Mouse (Mus musculus) heart, postnatal 10 days (tissue): ENCODE results near the gene Cept1. TPM values are rescaled to one million over a fixed set of nuclear protein-coding genes. Genes with fewer than 3 reads are reported as not detected.
"Not testable (repeated sequence)": the region's sequence is repeated elsewhere in the genome, so short reads cannot be mapped to it uniquely, and the experiment has no call there.

Experiments
- DNase-seq, 2 experiments: peaks; one replicate each; pipeline ENCODE4 v3.0.0; 2021
- intact Hi-C: fragments of 180-260 bp; cut with DNase I; formaldehyde crosslinking; loops from one replicate; pipeline ENCODE4 v1.15.1; 2025
- total RNA-seq, 2 experiments: library from RNA; stranded (reverse); gene quantifications; 2 replicates each; pipeline ENCODE4 v1.2.3; 2021

Cept1 gene
- 10 to 100 TPM; 20.4 to 21.9 TPM for total RNA-seq

GRCm38 (mm10) chr3:106547171-106547923 lies at the start of gene Cept1, which contains the start of gene Dram2:
Cept1 (minus strand) TSS chr3:106547802.
Dram2 (plus strand) TSS chr3:106547798.
- intact Hi-C loops, result loop anchor here (5.0 kb wide), 1 partner anchor 175 kb away; no protein-coding TSS in a partner anchor

GRCm38 (mm10) chr3:106593631-106594030 lies 46.0 kb upstream of the Cept1 start:
- DNase-seq, intact Hi-C loops: not testable (repeated sequence)

More at GRCm38 (mm10) chr3:106547171-106547923, at the start of gene Cept1, which contains the start of gene Dram2:
- DNase-seq, result peak; percentile 95 to 96

- intact Hi-C loops, result no loop called here
- no peak for DNase-seq
Observed at GRCm38 (mm10) chr3:106579296-106579695, 31.7 kb upstream of the Cept1 start.

- intact Hi-C loops, result no loop called here
- no peak for DNase-seq
Observed at GRCm38 (mm10) chr3:106573191-106573590, 25.6 kb upstream of the Cept1 start.

- intact Hi-C loops, result no loop called here
Observed at GRCm38 (mm10) chr3:106565876-106566275, 18.3 kb upstream of the Cept1 start.

GRCm38 (mm10) chr3:106558271-106558670 lies 10.7 kb upstream of the Cept1 start:
- intact Hi-C loops, result no loop called here
- no peak for DNase-seq

More at GRCm38 (mm10) chr3:106565876-106566275, 18.3 kb upstream of the Cept1 start:
- no peak for DNase-seq

GRCm38 (mm10) chr3:106555743-106556250 lies 8.2 kb upstream of the Cept1 start:
- intact Hi-C loops, result no loop called here
- no peak for DNase-seq

GRCm38 (mm10) chr3:106553411-106553810 lies 5.8 kb upstream of the Cept1 start:
- DNase-seq, result no peak
- intact Hi-C loops, result no loop called here

- intact Hi-C loops, result loop anchor here (5.0 kb wide), 1 partner anchor 173 kb away; no protein-coding TSS in a partner anchor
- no peak for DNase-seq
Observed at GRCm38 (mm10) chr3:106548971-106549370, 1.4 kb upstream of the Cept1 start.

- peak; percentile 58 to 66 for DNase-seq
- intact Hi-C loops, result loop anchor here (5.0 kb wide), 1 partner anchor 174 kb away; no protein-coding TSS in a partner anchor
Observed at GRCm38 (mm10) chr3:106547924-106548539, 430 bp upstream of the Cept1 start.

GRCm38 (mm10) chr3:106544721-106545316 lies 2.8 kb downstream of the Cept1 start:
- DNase-seq, result no peak
- intact Hi-C loops, result loop anchor here (5.0 kb wide), 1 partner anchor 177 kb away; no protein-coding TSS in a partner anchor

GRCm38 (mm10) chr3:106533277-106533676 lies 14.3 kb downstream of the Cept1 start:
- DNase-seq, result no peak
- intact Hi-C loops, result no loop called here

- intact Hi-C loops, result no loop called here
- no peak for DNase-seq
Observed at GRCm38 (mm10) chr3:106528032-106528431, 19.6 kb downstream of the Cept1 start.

- no peak for DNase-seq
- intact Hi-C loops, result no loop called here
Observed at GRCm38 (mm10) chr3:106526411-106526810, 21.2 kb downstream of the Cept1 start.

- intact Hi-C loops, result no loop called here
- no peak for DNase-seq
Observed at GRCm38 (mm10) chr3:106522730-106523129, 24.9 kb downstream of the Cept1 start.

- DNase-seq, result no peak
- intact Hi-C loops, result no loop called here
Observed at GRCm38 (mm10) chr3:106515016-106515415, 32.6 kb downstream of the Cept1 start.

GRCm38 (mm10) chr3:106510669-106511068 lies 36.9 kb downstream of the Cept1 start:
- intact Hi-C loops, result no loop called here
- DNase-seq, result no peak

GRCm38 (mm10) chr3:106502892-106503291 lies 44.7 kb downstream of the Cept1 start:
- intact Hi-C loops, result no loop called here
- DNase-seq, result no peak

- no peak for DNase-seq
- intact Hi-C loops, result no loop called here
Observed at GRCm38 (mm10) chr3:106500510-106500909, 47.1 kb downstream of the Cept1 start.

GRCm38 (mm10) chr3:106496996-106497395 lies 50.6 kb downstream of the Cept1 start:
- intact Hi-C loops, result no loop called here
- DNase-seq, result no peak
